Mouse (Mus musculus) stomach, postnatal 0 days (tissue): ENCODE measurements around the gene Gm45623.

Experiments
- CTCF ChIP-seq: IDR thresholded peaks from 2 replicates; pipeline ENCODE4 v1.5.1; 2016; ENCODE audit warnings: antibody characterized with exemption, low read depth, mild to moderate bottlenecking, moderate library complexity
- EP300 ChIP-seq: optimal IDR thresholded peaks from 2 replicates; pipeline ENCODE3; 2016; ENCODE audit warnings: antibody characterized with exemption

DNA sequence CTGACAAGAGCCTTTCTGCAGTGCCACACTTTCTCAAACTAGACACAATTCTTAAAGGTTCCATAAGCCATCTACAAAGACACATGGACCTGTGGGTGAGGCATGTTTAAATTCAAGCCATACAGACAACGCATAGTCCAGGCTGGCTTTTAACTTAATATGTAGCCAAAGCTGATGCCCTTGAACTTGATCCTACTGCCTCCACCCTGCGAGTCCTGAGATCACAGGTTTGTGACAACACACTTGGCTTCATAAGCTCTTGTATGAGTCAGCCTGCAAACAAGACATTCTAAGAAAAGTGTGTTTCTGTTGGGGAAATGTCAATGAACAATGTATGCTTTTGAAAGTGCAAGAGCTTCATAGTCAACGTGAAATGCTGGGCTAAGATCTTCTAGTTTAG is 39.2 kb upstream of the Gm45623 start:
- TF ChIP-seq CTCF (no peak), EP300 (no peak)
